Mouse (Mus musculus): ENCODE measurements around the gene Ech1.

GRCm38 (mm10) chr7:28781261-28781663 lies 43.8 kb upstream of the Ech1 start:
- TF ChIP-seq POLR2AphosphoS2 (IDR thresholded peaks at IDR 0.05; ENCODE audit: insufficient read length, low read depth) (no peak), POLR2A (IDR thresholded peaks at IDR 0.05; ENCODE audit: insufficient read length, low read depth) (no peak), TCF12 (IDR thresholded peaks at IDR 0.05; ENCODE audit: insufficient read depth, poor library complexity, severe bottlenecking) (no peak), CEBPB (IDR thresholded peaks at IDR 0.05; ENCODE audit: insufficient read depth, poor library complexity, severe bottlenecking) (no peak), E2F4 (IDR thresholded peaks at IDR 0.05; ENCODE audit: insufficient read depth) (no peak), MAX (IDR thresholded peaks at IDR 0.05; ENCODE audit: low read depth) (no peak), USF1 (IDR thresholded peaks at IDR 0.05; ENCODE audit: low read depth) (no peak), MYOD1 (IDR thresholded peaks at IDR 0.05; ENCODE audit: control insufficient read depth in 1 of 3, insufficient read length in 2 of 3, low read depth in 2 of 3) (no peak), TCF3 (IDR thresholded peaks at IDR 0.05; ENCODE audit: insufficient read length, low read depth) (no peak)

All from myocyte (in vitro differentiated cells).